Comparison of ENCODE assay signal across 25 mouse cellular contexts in the genomic region with DNA sequence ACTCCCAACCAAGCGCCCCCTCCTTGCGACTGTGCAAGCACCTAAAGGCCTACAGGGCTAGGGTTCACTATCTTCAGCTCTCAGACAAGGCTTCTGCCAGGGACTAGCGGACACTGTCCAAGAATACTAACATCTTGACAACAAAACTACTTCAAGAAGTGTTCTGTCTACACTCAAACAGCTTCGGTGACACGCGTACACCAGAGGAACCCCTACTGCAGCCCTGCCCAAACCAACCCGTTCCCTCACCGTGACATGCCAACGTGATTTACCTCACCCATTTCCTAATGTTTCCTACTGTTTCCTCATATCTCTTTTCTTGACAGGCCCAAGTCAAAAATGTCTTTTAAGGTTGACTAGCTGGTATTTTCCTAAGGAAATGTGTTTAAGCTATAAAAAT. TPM values are rescaled to one million over a fixed set of nuclear protein-coding genes. Genes with fewer than 3 reads are reported as not detected.
"Had no signal": no experiment of that assay in that cellular context is flagged by ENCODE, and none has a peak within 500 bp of the region (broad histone marks: within the 10 kb centered on the region; RNA-seq: fewer than 3 reads in every experiment).

No protein-coding gene starts in this region.

- H3K9me3 ChIP-seq: liver, embryonic 15.5 days; lung, embryonic 15.5 days; midbrain, embryonic 13.5 days; midbrain, embryonic 15.5 days; neural tube, embryonic 12.5 days had no signal

- DNase-seq: liver, postnatal 0 days; lung, adult 2 months; lung, postnatal 14 days; lung, postnatal 36 days; right cerebral cortex, postnatal 25 days; right cerebral cortex, postnatal 4 days; spleen, adult 18-20 months; thymus, adult 18-20 months; thymus, postnatal 14 days; thymus, postnatal 36 days had no signal

- H3K27me3 ChIP-seq: liver, embryonic 15.5 days; lung, embryonic 15.5 days; midbrain, embryonic 13.5 days; midbrain, embryonic 15.5 days; neural tube, embryonic 12.5 days had no signal

- ATAC-seq: liver, postnatal 0 days; lung, postnatal 0 days; midbrain, embryonic 13.5 days; midbrain, embryonic 15.5 days had no signal

- H3K9ac ChIP-seq: liver, embryonic 15.5 days; liver, postnatal 0 days; lung, embryonic 15.5 days; midbrain, embryonic 13.5 days; midbrain, embryonic 15.5 days; neural tube, embryonic 12.5 days had no signal

- H3K27ac ChIP-seq: liver, embryonic 15.5 days; lung, embryonic 15.5 days; macrophage; midbrain, embryonic 13.5 days; midbrain, embryonic 15.5 days; neural tube, embryonic 12.5 days had no signal

- H3K4me1 ChIP-seq: liver, embryonic 15.5 days; lung, embryonic 15.5 days; neural tube, embryonic 12.5 days had no signal

- H3K36me3 ChIP-seq: liver, embryonic 15.5 days; lung, embryonic 15.5 days; midbrain, embryonic 13.5 days; midbrain, embryonic 15.5 days; neural tube, embryonic 12.5 days had no signal

- H3K4me3 ChIP-seq: liver, embryonic 15.5 days; lung, embryonic 15.5 days; megakaryocyte, embryonic 14.5 days; midbrain, embryonic 13.5 days; midbrain, embryonic 15.5 days; neural tube, embryonic 12.5 days had no signal

- H3K4me2 ChIP-seq: liver, embryonic 15.5 days; lung, embryonic 15.5 days; midbrain, embryonic 11.5 days; midbrain, embryonic 13.5 days; midbrain, embryonic 15.5 days; neural tube, embryonic 12.5 days had no signal

RNA-seq across cellular contexts. Expression of a gene that starts 37.1 kb away (rescaled TPM):
- total RNA-seq: megakaryocyte progenitor cell, adult 5-6 weeks; midbrain, postnatal 0 days; monocyte, adult 5-6 weeks; neutrophil, adult 5-6 weeks had no signal
- polyA plus RNA-seq: liver, embryonic 15.5 days; liver, postnatal 0 days; lung, adult 2 months; lung, postnatal 0 days; macrophage; midbrain, embryonic 11.5 days; small intestine, adult 2 months; stomach, embryonic 16.5 days had no signal
